Mouse (Mus musculus) lung, adult 2 months (tissue): ENCODE results near the gene Camp. TPM values are rescaled to one million over a fixed set of nuclear protein-coding genes. Genes with fewer than 3 reads are reported as not detected.

ENCODE experiments used
- DNase-seq: peaks from one replicate; pipeline ENCODE4 v3.0.0; 2022
- H3K4me1 ChIP-seq: fragments of 200-500 bp; 2 replicates; pipeline ENCODE4 v1.6.1; 2011; ENCODE audit warnings: low read length; ENCODE audit not compliant: control insufficient read depth, insufficient read depth
- H3K4me3 ChIP-seq: fragments of 200-500 bp; replicated peaks from 2 replicates; pipeline ENCODE3; 2011; ENCODE audit warnings: low read depth, mild to moderate bottlenecking, control low read depth, low read length; ENCODE audit errors: extremely low read depth
- CTCF ChIP-seq: fragments of 200-500 bp; IDR thresholded peaks from 2 replicates; pipeline ENCODE4 v1.5.1; 2011; ENCODE audit warnings: mild to moderate bottlenecking, low read length, control low read depth; ENCODE audit not compliant: insufficient read depth
- POLR2A ChIP-seq: fragments of 200-500 bp; IDR thresholded peaks from 2 replicates; pipeline ENCODE4 v1.6.1; 2011; ENCODE audit warnings: low read depth, mild to moderate bottlenecking, control low read depth, low read length, borderline replicate concordance; ENCODE audit errors: extremely low read depth
- WGBS: fragments of 180-500 bp; shearing (Covaris S2); methylation state at CpG from one replicate; pipeline ENCODE4 v1.1.7; 2018; 5-methylcytosine and 5-hydroxymethylcytosine counted together
- polyA plus RNA-seq: library from polyadenylated mRNA; depleted of rRNA; stranded (reverse); fragments of >200 nt; gene quantifications from 2 replicates; pipeline ENCODE4 v1.2.3, GENCODE M21; 2012

Gene Camp
- polyA plus RNA-seq, 1 experiment, result 3.1 TPM

GRCm38 (mm10) chr9:109854341-109854740 is 4.9 kb upstream of the Camp start:
- no peak for DNase-seq
- WGBS, result 80% methylated on average over 2 of the region's 2 CpGs
- H3K4me1 ChIP-seq, result no peaks in the 10 kb centered on the region

GRCm38 (mm10) chr9:109850099-109850498 is 682 bp upstream of the Camp start:
- no peak for TF ChIP-seq POLR2A
- TF ChIP-seq CTCF, result no peak
- 82% methylated on average over 5 of the region's 5 CpGs for WGBS
- no peak for DNase-seq
- no peaks in the 10 kb centered on the region for H3K4me1 ChIP-seq
- no peak overlapping the region for H3K4me3 ChIP-seq

More at GRCm38 (mm10) chr9:109854341-109854740, 4.9 kb upstream of the Camp start:
- TF ChIP-seq CTCF (no peak), POLR2A (no peak)
- H3K4me3 ChIP-seq, result no peak overlapping the region

GRCm38 (mm10) chr9:109833088-109833412 is 16.4 kb downstream of the Camp start:
- 5% methylated on average over 6 of the region's 6 CpGs for WGBS
- H3K4me1 ChIP-seq, result peaks cover 9% of the 10 kb centered on the region
- DNase-seq, result no peak
- H3K4me3 ChIP-seq, result peak overlapping the region; percentile 99
- TF ChIP-seq POLR2A, result no peak
- no peak for TF ChIP-seq CTCF

GRCm38 (mm10) chr9:109832391-109833087 is 16.9 kb downstream of the Camp start, which contains the start of gene Nme6:
Gene Nme6 (plus strand): TSS chr9:109832749.
- TF ChIP-seq CTCF (peak; percentile 77), POLR2A (peak; percentile 62; the same call in 1 of the 2 replicates)
- Histone ChIP-seq H3K4me3 (peak within 1 kb of the TSS; percentile 99), H3K4me1 (peaks cover 9% of the 10 kb centered on the region)
- DNase-seq, result peak; percentile 87
- under 1% methylated on average over 32 of the region's 32 CpGs for WGBS

- DNase-seq, result no peak
- TF ChIP-seq CTCF, result no peak
- no peak for TF ChIP-seq POLR2A
- 60% methylated on average over 5 of the region's 5 CpGs for WGBS
- H3K4me3 ChIP-seq, result no peak overlapping the region
- H3K4me1 ChIP-seq, result no peaks in the 10 kb centered on the region
Observed at GRCm38 (mm10) chr9:109826181-109826580, 23.2 kb downstream of the Camp start.

- no peak for TF ChIP-seq CTCF
- no peak for TF ChIP-seq POLR2A
- 41% methylated on average over 4 of the region's 4 CpGs for WGBS
- no peaks in the 10 kb centered on the region for H3K4me1 ChIP-seq
Observed at GRCm38 (mm10) chr9:109825739-109826138, 23.7 kb downstream of the Camp start.

GRCm38 (mm10) chr9:109816341-109816740 is 33.1 kb downstream of the Camp start:
- no peak for DNase-seq
- Histone ChIP-seq H3K4me1 (no peaks in the 10 kb centered on the region), H3K4me3 (no peak overlapping the region)
- TF ChIP-seq CTCF (no peak), POLR2A (no peak)
- WGBS, result 32% methylated on average over 6 of the region's 6 CpGs

More at GRCm38 (mm10) chr9:109825739-109826138, 23.7 kb downstream of the Camp start:
- no peak for DNase-seq
- no peak overlapping the region for H3K4me3 ChIP-seq

- Histone ChIP-seq H3K4me3 (no peak overlapping the region), H3K4me1 (no peaks in the 10 kb centered on the region)
- 36% methylated on average over 7 of the region's 7 CpGs for WGBS
- no peak for DNase-seq
- TF ChIP-seq CTCF (no peak), POLR2A (no peak)
Observed at GRCm38 (mm10) chr9:109813424-109813823, 36.0 kb downstream of the Camp start.

- no peak for DNase-seq
- H3K4me1 ChIP-seq, result no peaks in the 10 kb centered on the region
- TF ChIP-seq CTCF (no peak), POLR2A (no peak)
- no peak within 1 kb of the TSS for H3K4me3 ChIP-seq
- WGBS, result 83% methylated on average over 1 of the region's 1 CpGs
Observed at GRCm38 (mm10) chr9:109811980-109812379, 37.4 kb downstream of the Camp start, which contains the start of gene Spink8. Gene Spink8 (plus strand): TSS chr9:109812280.

- TF ChIP-seq CTCF, result no peak
- TF ChIP-seq POLR2A, result no peak
- no peak overlapping the region for H3K4me3 ChIP-seq
- H3K4me1 ChIP-seq, result no peaks in the 10 kb centered on the region
- WGBS, result 20% methylated on average over 3 of the region's 3 CpGs
- no peak for DNase-seq
Observed at GRCm38 (mm10) chr9:109807898-109808297, 41.5 kb downstream of the Camp start.
